Mouse (Mus musculus) MEL (cell line): ENCODE results near the gene Fars2.

Experiments used
- CTCF ChIP-seq, 3 experiments: IDR thresholded peaks in 2 of 3; conservative IDR thresholded peaks in 1 of 3; 2 replicates each; pipeline ENCODE4 v1.5.1; 2011 to 2012; ENCODE audit warnings: low read length in 3 of 3, low read depth in 2 of 3, mild to moderate bottlenecking in 2 of 3, improper control_type of control experiment in 1 of 3, inconsistent platforms in 1 of 3, mixed read lengths in 1 of 3, moderate library complexity in 1 of 3; ENCODE audit not compliant: control insufficient read depth in 1 of 3, insufficient read depth in 1 of 3, poor library complexity in 1 of 3, severe bottlenecking in 1 of 3
- MAZ ChIP-seq: IDR thresholded peaks from 2 replicates; pipeline ENCODE4 v1.6.1; 2012; ENCODE audit warnings: low read depth, mild to moderate bottlenecking, inconsistent platforms, low read length, improper control_type of control experiment
- MYC ChIP-seq: IDR thresholded peaks from 2 replicates; pipeline ENCODE4 v1.6.1; 2011; ENCODE audit warnings: low read depth, mild to moderate bottlenecking, low read length, improper control_type of control experiment, moderate library complexity
- POLR2A ChIP-seq, 2 experiments: IDR thresholded peaks; 2 replicates each; pipeline ENCODE4 v1.6.1; 2011 to 2012; ENCODE audit warnings: low read length in 2 of 2, mild to moderate bottlenecking in 2 of 2, control low read depth in 1 of 2, improper control_type of control experiment in 1 of 2, low read depth in 1 of 2, moderate library complexity in 1 of 2; ENCODE audit not compliant: control insufficient read depth in 1 of 2, insufficient read depth in 1 of 2, poor library complexity in 1 of 2
- TCF12 ChIP-seq: IDR thresholded peaks from 2 replicates; pipeline ENCODE4 v1.6.1; 2014; ENCODE audit warnings: low read depth, mild to moderate bottlenecking, inconsistent platforms, low read length, improper control_type of control experiment, moderate library complexity
- ZNF384 ChIP-seq: IDR thresholded peaks from 2 replicates; pipeline ENCODE4 v1.6.1; 2012; ENCODE audit warnings: low read depth, mild to moderate bottlenecking, inconsistent platforms, low read length, improper control_type of control experiment

GRCm38 (mm10) chr13:36210965-36211364 lies 93.8 kb downstream of the Fars2 start:
- TF ChIP-seq ZNF384 (no peak), MAZ (no peak), CTCF (IDR thresholded peaks at IDR 0.05 in 2 of 3, conservative IDR thresholded peaks at IDR 0.05 in 1 of 3; ENCODE audit: control insufficient read depth in 1 of 3, insufficient read depth in 1 of 3, low read depth in 2 of 3, low read length in 3 of 3, poor library complexity in 1 of 3, severe bottlenecking in 1 of 3) (no peak), POLR2A (IDR thresholded peaks at IDR 0.05; ENCODE audit: control insufficient read depth in 1 of 2, insufficient read depth in 1 of 2, low read depth in 1 of 2, low read length in 2 of 2, poor library complexity in 1 of 2) (no peak), TCF12 (no peak), MYC (no peak)
